Mouse (Mus musculus) gastrocnemius, postnatal 36 days (tissue): ENCODE results near the gene Gm20521. TPM values are rescaled to one million over a fixed set of nuclear protein-coding genes. Genes with fewer than 3 reads are reported as not detected.

Source experiments
- total RNA-seq, 2 experiments: library from RNA; stranded (reverse); gene quantifications; 2 replicates each; pipeline ENCODE4 v1.2.3; 2021

Gene Gm20521
- total RNA-seq, 2 experiments from 2014 or later, result not detected

Other genes starting within 250 kb of the Gm20521 start
- gene Gm17606, start 242.5 kb upstream of the Gm20521 start, total RNA-seq, result not detected
- gene Cdh24, start 242.1 kb upstream of the Gm20521 start, total RNA-seq, result under 1 TPM; 0.36 to 0.59 TPM
- 10 to 100 TPM in 1 of 2 experiments, 1 to 10 TPM in 1; 7.4 to 11.3 TPM for gene 1700123O20Rik, start 197.2 kb upstream of the Gm20521 start, total RNA-seq
- gene Acin1, start 196.5 kb upstream of the Gm20521 start, total RNA-seq, result 10 to 100 TPM; 63.7 to 64.2 TPM
- not detected for gene Gm29776, start 184.6 kb upstream of the Gm20521 start, total RNA-seq
- gene Cebpe, start 171.3 kb upstream of the Gm20521 start, total RNA-seq, result not detected
- gene Slc7a8, start 101.5 kb upstream of the Gm20521 start, total RNA-seq, result 10 to 100 TPM; 17.5 to 23.4 TPM
- 1 to 10 TPM; 2.2 TPM for gene Rnf212b, start 69.3 kb upstream of the Gm20521 start, total RNA-seq
- gene Homez, start 12.5 kb upstream of the Gm20521 start, total RNA-seq, result 1 to 10 TPM; 2.6 to 4.0 TPM
- 1 to 10 TPM; 2.9 to 3.0 TPM for gene Ppp1r3e, start 5.9 kb upstream of the Gm20521 start, total RNA-seq
- 10 to 100 TPM; 20.9 to 25.9 TPM for gene Bcl2l2, start 64 bp upstream of the Gm20521 start, total RNA-seq
- gene Pabpn1, start 9.1 kb downstream of the Gm20521 start, total RNA-seq, result 10 to 100 TPM; 51.0 to 53.2 TPM
- 1 to 10 TPM; 1.6 to 1.7 TPM for gene Slc22a17, start 29.7 kb downstream of the Gm20521 start, total RNA-seq
- 1 to 10 TPM; 2.1 to 2.5 TPM for gene Efs, start 42.7 kb downstream of the Gm20521 start, total RNA-seq
- gene Il25, start 49.3 kb downstream of the Gm20521 start, total RNA-seq, result not detected
- gene Cmtm5, start 52.8 kb downstream of the Gm20521 start, total RNA-seq, result under 1 TPM in 1 of 2 experiments, not detected in 1; 0.42 TPM
- 100 to 1,000 TPM in 1 of 2 experiments, 10 to 100 TPM in 1; 40.5 to 246 TPM for gene Myh6, start 83.5 kb downstream of the Gm20521 start, total RNA-seq
- not detected for gene Gm17428, start 93.5 kb downstream of the Gm20521 start, total RNA-seq
- gene Myh7, start 111.2 kb downstream of the Gm20521 start, total RNA-seq, result 1,000 to 10,000 TPM in 1 of 2 experiments, 100 to 1,000 TPM in 1; 194 to 1,204 TPM
- 10 to 100 TPM; 13.9 to 18.1 TPM for gene Ngdn, start 132.0 kb downstream of the Gm20521 start, total RNA-seq
- 1 to 10 TPM; 3.5 to 3.7 TPM for gene Zfhx2, start 208.9 kb downstream of the Gm20521 start, total RNA-seq
- gene Thtpa, start 211.3 kb downstream of the Gm20521 start, total RNA-seq, result 10 to 100 TPM; 10.1 to 13.6 TPM
- 1 to 10 TPM; 4.0 to 5.1 TPM for gene Ap1g2, start 223.2 kb downstream of the Gm20521 start, total RNA-seq
- under 1 TPM; 0.17 to 0.23 TPM for gene Jph4, start 233.5 kb downstream of the Gm20521 start, total RNA-seq